Mouse (Mus musculus) embryonic facial prominence, embryonic 13.5 days (tissue): ENCODE results near the gene Mcm10. TPM values are rescaled to one million over a fixed set of nuclear protein-coding genes. Genes with fewer than 3 reads are reported as not detected.
"Not testable (repeated sequence)": the region's sequence is repeated elsewhere in the genome, so short reads cannot be mapped to it uniquely, and the experiment has no call there.

Experiments used
- ATAC-seq: fragments of 200-750 bp; cut with Nextera tagmentation; 2 replicates; pipeline ENCODE4 v1.8.0; 2017; ENCODE audit warnings: low read depth; ENCODE audit not compliant: insufficient number of reproducible peaks, insufficient read depth, low FRiP score, low TSS enrichment
- H3K27ac ChIP-seq: fragments of 300-500 bp; sonication (generic); 2 replicates; pipeline ENCODE4 v1.5.1; 2015; ENCODE audit warnings: moderate library complexity, mild to moderate bottlenecking, inconsistent platforms
- H3K27me3 ChIP-seq: fragments of 300-500 bp; sonication (generic); 2 replicates; pipeline ENCODE4 v1.6.1; 2015; ENCODE audit warnings: mild to moderate bottlenecking, inconsistent platforms
- H3K36me3 ChIP-seq: fragments of 300-500 bp; sonication (generic); 2 replicates; pipeline ENCODE4 v1.6.1; 2015; ENCODE audit warnings: mild to moderate bottlenecking, inconsistent platforms
- H3K4me1 ChIP-seq: fragments of 300-500 bp; sonication (generic); 2 replicates; pipeline ENCODE4 v1.6.1; 2015; ENCODE audit warnings: inconsistent platforms
- H3K4me2 ChIP-seq: fragments of 300-500 bp; sonication (generic); 2 replicates; pipeline ENCODE4 v1.6.1; 2015; ENCODE audit warnings: moderate library complexity, mild to moderate bottlenecking, inconsistent platforms
- H3K4me3 ChIP-seq: fragments of 300-500 bp; sonication (generic); 2 replicates; pipeline ENCODE4 v1.5.1; 2015; ENCODE audit warnings: mild to moderate bottlenecking, inconsistent platforms
- H3K9ac ChIP-seq: fragments of 300-500 bp; sonication (generic); 2 replicates; pipeline ENCODE4 v1.6.1; 2015; ENCODE audit warnings: mild to moderate bottlenecking, inconsistent platforms
- H3K9me3 ChIP-seq: fragments of 300-500 bp; sonication (generic); 2 replicates; pipeline ENCODE4 v1.6.1; 2016; ENCODE audit warnings: inconsistent platforms
- WGBS: fragments of 180-500 bp; shearing (Covaris S2); methylation state at CpG from one replicate; pipeline ENCODE4 v1.1.7; 2015; ENCODE audit warnings: mixed read lengths; 5-methylcytosine and 5-hydroxymethylcytosine counted together
- polyA plus RNA-seq: library from polyadenylated mRNA; unstranded; fragments of >200 nt; fragmentation: Nextera tagmentation; extraction: Ambion mirVana; gene quantifications from 2 replicates; pipeline ENCODE4 v1.2.1, GENCODE M21; 2015

The Mcm10 gene
- polyA plus RNA-seq, 1 experiment from 2014 or later, result 34.0 TPM

DNA sequence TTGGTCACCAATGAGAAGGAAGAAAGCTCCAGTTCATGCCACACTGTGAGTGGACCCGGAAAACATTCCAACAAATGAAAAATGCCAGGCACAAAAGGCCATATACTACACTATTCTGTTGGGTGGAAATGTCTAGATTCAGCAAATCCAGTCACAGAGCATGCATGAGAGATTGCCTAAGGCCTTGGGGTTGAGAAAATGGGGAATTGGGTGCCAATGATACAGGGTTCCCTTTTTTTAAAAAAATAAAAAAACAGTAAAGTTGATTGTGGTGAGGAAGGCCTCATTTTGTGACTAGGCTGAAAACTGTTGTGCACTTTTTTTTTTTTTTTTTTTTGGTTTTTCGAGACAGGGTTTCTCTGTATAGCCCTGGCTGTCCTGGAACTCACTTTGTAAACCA, 43.5 kb downstream of the Mcm10 start:
- Histone ChIP-seq H3K4me2 (no peak overlapping the region), H3K27ac (no peak overlapping the region), H3K27me3 (no peaks in the 10 kb centered on the region), H3K9me3 (no peaks in the 10 kb centered on the region), H3K9ac (no peak overlapping the region), H3K4me3 (no peak overlapping the region), H3K36me3 (no peaks in the 10 kb centered on the region), H3K4me1 (no peaks in the 10 kb centered on the region)
- 79% methylated on average over 2 of the region's 2 CpGs for WGBS
- no peak for ATAC-seq

DNA sequence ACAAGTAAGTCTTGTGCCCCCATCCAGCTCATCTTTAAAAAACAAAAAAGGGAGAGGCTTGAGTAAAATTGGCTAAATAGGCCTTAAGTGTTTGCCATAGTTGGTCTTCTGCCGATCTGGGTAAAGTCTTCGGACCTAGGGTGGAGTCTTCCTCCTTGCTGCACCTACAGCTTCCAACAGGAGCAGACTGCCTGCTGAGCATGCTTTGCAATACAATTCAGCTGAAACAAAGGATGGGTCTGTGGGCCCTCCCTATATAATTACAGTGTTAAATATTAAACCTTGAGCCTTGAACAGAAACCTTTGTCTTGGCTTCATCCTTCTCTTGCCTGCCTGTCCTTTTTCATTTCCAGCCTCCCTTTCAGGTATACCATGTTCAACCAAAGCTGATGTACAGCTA, 44.8 kb downstream of the Mcm10 start:
- no peak overlapping the region for H3K4me3 ChIP-seq
- H3K27ac ChIP-seq, result no peak overlapping the region
- H3K36me3 ChIP-seq, result no peaks in the 10 kb centered on the region
- ATAC-seq, result no peak
- no peak overlapping the region for H3K4me2 ChIP-seq
- no peaks in the 10 kb centered on the region for H3K9me3 ChIP-seq
- H3K27me3 ChIP-seq, result no peaks in the 10 kb centered on the region
- WGBS, result 92% methylated on average over 2 of the region's 2 CpGs
- H3K4me1 ChIP-seq, result no peaks in the 10 kb centered on the region
- H3K9ac ChIP-seq, result no peak overlapping the region

DNA sequence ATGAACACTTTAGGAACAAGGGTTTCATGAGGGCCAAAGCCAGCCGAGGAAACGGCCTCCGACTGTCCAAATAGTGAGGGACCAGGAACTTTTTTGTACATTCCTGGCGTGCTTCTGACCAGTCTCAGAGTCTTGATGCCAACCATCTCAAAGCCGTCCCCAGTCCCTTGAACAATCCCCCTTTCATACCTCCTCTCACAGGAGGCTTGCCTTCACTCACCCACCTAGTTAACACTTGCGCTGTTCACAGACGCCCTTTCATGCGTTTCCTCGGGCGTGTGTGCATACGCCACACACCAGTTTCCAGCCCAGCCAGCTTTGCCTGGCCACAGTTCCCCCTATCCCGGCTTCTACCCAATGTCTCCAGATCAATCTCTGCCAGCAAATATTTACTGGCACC, 54.6 kb downstream of the Mcm10 start:
- H3K27ac ChIP-seq, result peak overlapping the region; percentile 28; the same call in 1 of the 2 replicates

DNA sequence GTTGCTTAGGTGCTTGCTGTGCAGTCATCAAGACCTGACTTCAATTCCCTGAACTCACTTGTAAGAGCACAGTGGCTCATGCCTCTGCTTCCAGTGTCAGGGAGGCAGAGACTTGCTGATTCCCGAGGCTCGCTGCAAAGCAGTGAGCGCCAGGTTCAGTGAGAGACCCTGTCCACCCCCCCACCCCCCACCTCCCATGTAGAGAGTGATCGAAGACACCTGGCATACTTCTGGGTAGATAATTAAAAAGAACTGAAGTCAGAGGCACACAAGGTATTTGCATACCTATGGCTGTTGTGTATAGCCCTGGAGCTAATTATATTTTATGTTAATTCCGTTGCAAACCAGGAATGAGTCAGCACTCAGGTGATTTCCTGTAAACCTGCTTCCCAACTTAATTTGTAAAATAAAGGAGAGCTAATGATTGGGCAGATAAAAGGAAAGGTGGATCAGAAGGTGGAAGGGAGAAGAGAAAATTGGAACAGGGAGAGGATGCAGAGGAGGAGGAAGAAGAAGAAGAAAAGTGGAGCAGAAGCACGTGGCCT, 58.3 kb downstream of the Mcm10 start:
- H3K27me3 ChIP-seq, result no peaks in the 10 kb centered on the region
- WGBS, result 71% methylated on average over 6 of the region's 6 CpGs
- H3K9me3 ChIP-seq, result 0 out of 2 replicates have a peak, but pooled peaks cover 6% of the 10 kb centered on the region
- no peak overlapping the region for H3K9ac ChIP-seq
- H3K27ac ChIP-seq, result no peak overlapping the region
- H3K4me3 ChIP-seq, result no peak overlapping the region
- no peak for ATAC-seq
- H3K36me3 ChIP-seq, result no peaks in the 10 kb centered on the region
- 0 out of 2 replicates have a peak, but pooled peaks cover 2% of the 10 kb centered on the region for H3K4me1 ChIP-seq
- H3K4me2 ChIP-seq, result no peak overlapping the region

More for the DNA sequence above, 54.6 kb downstream of the Mcm10 start:
- Histone ChIP-seq H3K9me3 (no peaks in the 10 kb centered on the region), H3K4me3 (no peak overlapping the region), H3K4me1 (0 out of 2 replicates have a peak, but pooled peaks cover 2% of the 10 kb centered on the region), H3K36me3 (no peaks in the 10 kb centered on the region), H3K9ac (no peak overlapping the region), H3K27me3 (no peaks in the 10 kb centered on the region), H3K4me2 (no peak overlapping the region)
- ATAC-seq, result no peak
- 79% methylated on average over 12 of the region's 12 CpGs for WGBS

DNA sequence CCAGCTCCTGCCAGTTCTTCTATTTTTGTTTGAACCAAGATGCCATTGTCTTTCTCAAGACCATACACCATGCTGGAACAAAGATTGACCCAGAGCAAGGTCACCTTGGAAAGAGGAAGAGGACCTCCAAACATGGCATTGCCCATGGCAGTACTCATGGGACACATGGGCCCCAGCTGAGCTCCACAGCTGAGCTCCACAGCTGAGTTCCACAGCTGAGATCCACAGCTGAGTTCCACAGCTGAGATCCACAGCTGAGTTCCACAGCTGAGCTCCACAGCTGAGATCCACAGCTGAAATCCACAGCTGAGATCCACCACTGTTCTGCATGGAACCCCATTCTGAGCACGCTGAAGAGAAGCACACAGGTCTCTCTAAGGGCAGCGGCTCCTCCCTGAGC, 61.6 kb downstream of the Mcm10 start:
- H3K27me3 ChIP-seq, result no peaks in the 10 kb centered on the region
- H3K9ac ChIP-seq, result no peak overlapping the region
- H3K9me3 ChIP-seq, result 0 out of 2 replicates have a peak, but pooled peaks cover 6% of the 10 kb centered on the region
- ATAC-seq, result no peak
- H3K36me3 ChIP-seq, result no peaks in the 10 kb centered on the region
- H3K4me1 ChIP-seq, result no peaks in the 10 kb centered on the region
- 89% methylated on average over 2 of the region's 2 CpGs for WGBS
- H3K4me3 ChIP-seq, result no peak overlapping the region
- H3K4me2 ChIP-seq, result no peak overlapping the region
- H3K27ac ChIP-seq, result no peak overlapping the region

DNA sequence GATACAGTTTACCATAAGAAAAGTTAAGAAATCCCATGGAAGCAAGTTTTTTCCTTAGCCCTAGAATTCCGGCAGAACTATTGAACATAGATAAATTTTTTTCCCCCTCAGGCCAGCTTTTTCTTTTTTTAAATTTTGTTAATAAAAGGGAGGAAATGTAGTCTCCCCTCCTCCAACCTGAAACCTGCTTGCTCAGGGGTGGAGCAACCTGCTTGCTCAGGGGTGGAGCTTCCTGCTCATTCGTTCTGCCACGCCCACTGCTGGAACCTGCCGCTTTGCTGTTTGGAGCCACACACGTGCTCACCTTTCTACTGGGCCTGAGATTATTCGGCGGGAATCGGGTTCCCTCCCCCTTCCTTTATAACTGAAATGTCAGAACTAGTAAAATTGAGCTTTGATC, 62.9 kb downstream of the Mcm10 start:
- H3K36me3 ChIP-seq, H3K9me3 ChIP-seq, H3K4me2 ChIP-seq, H3K27ac ChIP-seq, H3K4me3 ChIP-seq, H3K9ac ChIP-seq, H3K27me3 ChIP-seq, H3K4me1 ChIP-seq, ATAC-seq: not testable (repeated sequence)
- WGBS, result 77% methylated on average over 5 of the region's 8 CpGs

DNA sequence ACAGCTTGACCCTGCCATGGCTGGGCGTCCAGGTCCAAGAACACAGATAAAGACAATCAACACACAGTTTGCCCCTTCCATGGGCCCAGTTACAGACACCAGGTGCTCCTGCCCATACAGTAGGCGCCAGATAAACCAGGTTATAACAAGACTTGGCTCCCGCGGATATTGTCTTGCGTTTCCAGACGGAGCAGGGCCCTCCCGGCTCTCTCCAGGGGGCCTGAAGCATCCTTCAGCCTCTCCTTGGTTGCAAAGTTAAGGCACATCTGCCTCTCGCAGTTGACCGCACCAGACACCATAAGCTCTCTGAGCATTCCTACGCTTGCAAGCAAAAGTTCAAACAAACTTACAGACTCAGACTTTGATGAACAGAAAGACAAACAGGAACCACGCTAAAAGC, 71.7 kb downstream of the Mcm10 start:
- no peaks in the 10 kb centered on the region for H3K4me1 ChIP-seq
- WGBS, result 91% methylated on average over 11 of the region's 11 CpGs

More for the DNA sequence above, 71.7 kb downstream of the Mcm10 start:
- Histone ChIP-seq H3K4me2 (no peak overlapping the region), H3K36me3 (peaks cover 33% of the 10 kb centered on the region), H3K4me3 (no peak overlapping the region), H3K27me3 (no peaks in the 10 kb centered on the region), H3K9ac (no peak overlapping the region), H3K27ac (no peak overlapping the region), H3K9me3 (peaks cover 8% of the 10 kb centered on the region; the same call in 1 of the 2 replicates)
- ATAC-seq, result no peak

Other genes starting within 250 kb of the Mcm10 start
- 94.4 and 111 TPM in 2 replicates for gene Sephs1, start 131.2 kb downstream of the Mcm10 start, polyA plus RNA-seq
- 50.9 and 56.8 TPM in 2 replicates for gene Phyh, start 93.8 kb downstream of the Mcm10 start, polyA plus RNA-seq
- 0.69 and 0.98 TPM in 2 replicates for gene Ucma, start 36.7 kb downstream of the Mcm10 start, polyA plus RNA-seq
- gene Optn, start 51.3 kb upstream of the Mcm10 start, polyA plus RNA-seq, result 5.4 and 5.6 TPM in 2 replicates
- 26.6 and 38.3 TPM in 2 replicates for gene Ccdc3, start 125.0 kb upstream of the Mcm10 start, polyA plus RNA-seq